Mouse (Mus musculus) liver, postnatal 0 days (tissue): ENCODE measurements around the gene Obox6.

ENCODE experiments used
- CTCF ChIP-seq: sonication (generic); IDR thresholded peaks from 2 replicates; pipeline ENCODE4 v1.5.1; 2016; ENCODE audit warnings: antibody characterized with exemption, low read depth
- EP300 ChIP-seq: IDR thresholded peaks from 2 replicates; pipeline ENCODE4 v1.6.1; 2016; ENCODE audit warnings: antibody characterized with exemption, low read depth, mild to moderate bottlenecking

- TF ChIP-seq CTCF (no peak), EP300 (no peak)
These were observed 44.6 kb upstream of the Obox6 start for GRCm38 (mm10) chr7:15884127-15884526.
